Mouse (Mus musculus) limb, embryonic 15.5 days (tissue): Measurements from ENCODE around the gene Sec22b. TPM values are rescaled to one million over a fixed set of nuclear protein-coding genes. Genes with fewer than 3 reads are reported as not detected.
A peak's percentile ranks its signal among the peaks of the same experiment; 100 is the strongest.

Experiments
- ATAC-seq: fragments of 200-750 bp; cut with Nextera tagmentation; 2 replicates; pipeline ENCODE4 v1.8.0; 2017; ENCODE audit warnings: low read depth, moderate TSS enrichment; ENCODE audit not compliant: insufficient number of reproducible peaks, low FRiP score, low TSS enrichment
- H3K27ac ChIP-seq: fragments of 300-500 bp; sonication (generic); 2 replicates; pipeline ENCODE4 v1.5.1; 2015; ENCODE audit warnings: moderate library complexity, mild to moderate bottlenecking, inconsistent platforms
- H3K27me3 ChIP-seq: fragments of 300-500 bp; sonication (generic); 2 replicates; pipeline ENCODE4 v1.6.1; 2015; ENCODE audit warnings: inconsistent platforms
- H3K36me3 ChIP-seq: fragments of 300-500 bp; sonication (generic); 2 replicates; pipeline ENCODE4 v1.6.1; 2015; ENCODE audit warnings: inconsistent platforms
- H3K4me1 ChIP-seq: fragments of 300-500 bp; sonication (generic); 2 replicates; pipeline ENCODE4 v1.6.1; 2015; ENCODE audit warnings: inconsistent platforms
- H3K4me2 ChIP-seq: fragments of 300-500 bp; sonication (generic); 2 replicates; pipeline ENCODE4 v1.6.1; 2015; ENCODE audit warnings: mild to moderate bottlenecking, inconsistent platforms
- H3K4me3 ChIP-seq: fragments of 300-500 bp; sonication (generic); 2 replicates; pipeline ENCODE4 v1.5.1; 2015; ENCODE audit warnings: mild to moderate bottlenecking, inconsistent platforms
- H3K9ac ChIP-seq: fragments of 300-500 bp; sonication (generic); 2 replicates; pipeline ENCODE4 v1.6.1; 2015; ENCODE audit warnings: inconsistent platforms
- H3K9me3 ChIP-seq: fragments of 300-500 bp; sonication (generic); 2 replicates; pipeline ENCODE4 v1.6.1; 2016; ENCODE audit warnings: inconsistent platforms
- WGBS: fragments of 180-500 bp; shearing (Covaris S2); methylation state at CpG from one replicate; pipeline ENCODE4 v1.1.7; 2015; 5-methylcytosine and 5-hydroxymethylcytosine counted together
- polyA plus RNA-seq: library from polyadenylated mRNA; unstranded; fragments of >200 nt; fragmentation: Nextera tagmentation; extraction: Ambion mirVana; gene quantifications from 2 replicates; pipeline ENCODE4 v1.2.1, GENCODE M21; 2015

Sec22b gene
- 180 and 181 TPM in 2 replicates for polyA plus RNA-seq

- H3K4me1 ChIP-seq, result peaks cover 16% of the 10 kb centered on the region
- ATAC-seq, result peak; percentile 79
- H3K27me3 ChIP-seq, result no peaks in the 10 kb centered on the region
- peak within 1 kb of the TSS; percentile 98 for H3K4me3 ChIP-seq
- H3K36me3 ChIP-seq, result no peaks in the 10 kb centered on the region
- 1% methylated on average over 40 of the region's 41 CpGs for WGBS
- H3K4me2 ChIP-seq, result peak within 1 kb of the TSS; percentile 67
- H3K27ac ChIP-seq, result peak within 1 kb of the TSS; percentile 75
- H3K9me3 ChIP-seq, result no peaks in the 10 kb centered on the region
- peak within 1 kb of the TSS; percentile 98 for H3K9ac ChIP-seq
These were observed at the start of gene Sec22b for GRCm38 (mm10) chr3:97900516-97901490. Gene Sec22b (plus strand): TSS chr3:97901190.

- no peak overlapping the region for H3K4me2 ChIP-seq
- WGBS, result 84% methylated on average over 2 of the region's 2 CpGs
- no peak for ATAC-seq
These were observed 49.2 kb upstream of the Sec22b start for GRCm38 (mm10) chr3:97851803-97852202.

GRCm38 (mm10) chr3:97854575-97855384, 46.2 kb upstream of the Sec22b start:
- Histone ChIP-seq H3K4me1 (no peaks in the 10 kb centered on the region), H3K36me3 (no peaks in the 10 kb centered on the region), H3K27ac (no peak overlapping the region), H3K27me3 (no peaks in the 10 kb centered on the region), H3K4me2 (no peak overlapping the region), H3K9ac (no peak overlapping the region), H3K9me3 (no peaks in the 10 kb centered on the region), H3K4me3 (no peak overlapping the region)
- no peak for ATAC-seq
- WGBS, result 77% methylated on average over 9 of the region's 9 CpGs

More at GRCm38 (mm10) chr3:97851803-97852202, 49.2 kb upstream of the Sec22b start:
- Histone ChIP-seq H3K36me3 (no peaks in the 10 kb centered on the region), H3K4me1 (no peaks in the 10 kb centered on the region), H3K9ac (no peak overlapping the region), H3K27me3 (no peaks in the 10 kb centered on the region), H3K9me3 (no peaks in the 10 kb centered on the region), H3K27ac (no peak overlapping the region), H3K4me3 (no peak overlapping the region)

DNA sequence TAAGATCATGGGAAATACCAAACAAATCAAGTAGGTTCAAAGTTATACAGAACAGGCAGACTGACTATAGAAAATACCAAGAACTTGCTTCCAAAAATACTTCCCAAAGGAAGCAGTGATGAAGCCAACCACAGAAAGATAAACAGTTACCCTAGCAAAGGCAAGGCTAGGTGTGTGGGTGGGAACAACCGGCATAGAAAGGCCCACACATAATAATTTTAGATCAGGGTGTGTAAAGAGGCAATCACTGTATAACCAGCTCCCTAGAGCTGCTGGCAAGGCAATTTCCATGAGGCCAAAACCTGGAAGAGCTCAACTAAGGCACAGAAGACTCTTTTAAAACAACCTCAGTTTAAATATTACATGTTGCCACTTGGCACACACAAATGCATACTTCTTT, 41.6 kb upstream of the Sec22b start:
- 35% methylated on average over 1 of the region's 1 CpGs for WGBS
- Histone ChIP-seq H3K4me3 (no peak overlapping the region), H3K27ac (no peak overlapping the region), H3K9ac (no peak overlapping the region), H3K4me1 (no peaks in the 10 kb centered on the region), H3K27me3 (no peaks in the 10 kb centered on the region), H3K9me3 (no peaks in the 10 kb centered on the region), H3K4me2 (no peak overlapping the region), H3K36me3 (no peaks in the 10 kb centered on the region)
- ATAC-seq, result peak; percentile 48; the same call in 1 of the 2 replicates

- no peak for ATAC-seq
- no peaks in the 10 kb centered on the region for H3K36me3 ChIP-seq
- peaks cover 5% of the 10 kb centered on the region; the same call in 1 of the 2 replicates for H3K27me3 ChIP-seq
- no peak overlapping the region for H3K4me3 ChIP-seq
- H3K9me3 ChIP-seq, result no peaks in the 10 kb centered on the region
- 86% methylated on average over 7 of the region's 7 CpGs for WGBS
- H3K9ac ChIP-seq, result no peak overlapping the region
- no peak overlapping the region for H3K27ac ChIP-seq
- no peaks in the 10 kb centered on the region for H3K4me1 ChIP-seq
- H3K4me2 ChIP-seq, result no peak overlapping the region
These were observed 40.1 kb upstream of the Sec22b start for GRCm38 (mm10) chr3:97860820-97861451.

DNA sequence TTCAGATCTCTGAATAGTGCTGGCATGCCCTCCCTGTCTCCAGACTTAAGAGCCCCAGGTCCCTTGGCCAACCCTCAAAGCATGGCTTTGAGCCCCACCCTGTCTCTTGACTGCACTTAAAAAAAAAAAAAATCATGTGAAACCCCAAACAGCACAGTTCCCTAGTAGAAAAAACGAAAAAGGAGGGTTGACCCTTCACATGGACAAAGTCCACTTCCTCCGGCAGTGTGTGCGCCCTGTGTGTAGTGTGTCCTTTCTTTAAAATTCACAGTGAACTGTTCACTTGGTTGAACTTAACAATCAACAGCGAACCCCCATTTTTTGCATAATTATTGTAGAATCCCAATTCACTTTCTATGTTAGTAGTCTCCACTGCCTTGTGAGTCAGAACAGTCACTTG, 34.3 kb upstream of the Sec22b start:
- H3K27me3 ChIP-seq, result peaks cover 32% of the 10 kb centered on the region; the same call in 1 of the 2 replicates
- H3K4me2 ChIP-seq, result peak overlapping the region; percentile 91; the same call in 1 of the 2 replicates
- H3K4me1 ChIP-seq, result peaks cover 13% of the 10 kb centered on the region; the same call in 1 of the 2 replicates
- H3K27ac ChIP-seq, result no peak overlapping the region
- H3K4me3 ChIP-seq, result peak overlapping the region; percentile 52
- no peaks in the 10 kb centered on the region for H3K36me3 ChIP-seq
- WGBS, result 69% methylated on average over 4 of the region's 4 CpGs
- no peaks in the 10 kb centered on the region for H3K9me3 ChIP-seq
- no peak for ATAC-seq
- no peak overlapping the region for H3K9ac ChIP-seq

GRCm38 (mm10) chr3:97867221-97868023, 33.6 kb upstream of the Sec22b start:
- peak overlapping the region; percentile 79 for H3K27ac ChIP-seq
- ATAC-seq, result peak; percentile 35; the same call in 1 of the 2 replicates

DNA sequence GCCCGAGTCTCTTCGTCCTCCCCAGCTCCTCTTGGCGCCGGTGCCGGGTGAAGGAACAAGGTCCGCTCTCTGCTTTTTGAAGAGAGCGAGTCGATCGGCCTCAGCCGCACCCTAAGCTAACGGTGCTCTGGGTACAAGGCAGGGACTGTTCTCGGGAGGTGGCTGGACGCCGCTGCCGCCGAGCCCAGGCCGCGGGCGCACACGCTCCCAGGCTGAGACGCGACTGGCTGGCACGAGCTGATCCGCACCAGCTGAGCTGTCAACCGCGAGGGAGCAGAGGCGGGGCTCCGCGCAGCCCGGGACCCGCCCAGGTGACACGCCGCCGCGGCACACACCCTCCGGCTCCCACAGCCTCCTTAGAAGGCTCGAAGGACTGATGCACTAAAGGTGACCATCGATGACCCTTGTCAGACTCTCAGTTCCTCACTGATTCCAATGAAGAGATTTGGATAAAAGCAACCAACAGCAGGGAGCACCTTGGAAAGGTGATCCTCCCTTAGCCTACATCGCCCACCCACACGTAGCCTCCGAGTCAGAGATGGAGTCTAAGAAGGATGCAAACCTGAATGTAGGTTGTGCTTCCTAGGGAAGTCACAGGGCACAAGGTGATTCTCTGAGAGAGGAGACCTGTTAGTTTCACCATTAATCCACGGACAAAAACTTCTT, 32.8 kb upstream of the Sec22b start:
- Histone ChIP-seq H3K27me3 (peaks cover 32% of the 10 kb centered on the region; the same call in 1 of the 2 replicates), H3K36me3 (no peaks in the 10 kb centered on the region), H3K4me2 (peak overlapping the region; percentile 91), H3K9me3 (no peaks in the 10 kb centered on the region), H3K27ac (peak overlapping the region; percentile 79), H3K4me3 (peak overlapping the region; percentile 52), H3K9ac (peak overlapping the region; percentile 29; the same call in 1 of the 2 replicates), H3K4me1 (peaks cover 13% of the 10 kb centered on the region; the same call in 1 of the 2 replicates)
- WGBS, result 2% methylated on average over 42 of the region's 42 CpGs
- ATAC-seq, result peak; percentile 83

More at GRCm38 (mm10) chr3:97867221-97868023, 33.6 kb upstream of the Sec22b start:
- Histone ChIP-seq H3K9me3 (no peaks in the 10 kb centered on the region), H3K27me3 (peaks cover 32% of the 10 kb centered on the region; the same call in 1 of the 2 replicates), H3K4me2 (peak overlapping the region; percentile 91), H3K9ac (peak overlapping the region; percentile 29; the same call in 1 of the 2 replicates), H3K36me3 (no peaks in the 10 kb centered on the region), H3K4me3 (peak overlapping the region; percentile 52), H3K4me1 (peaks cover 13% of the 10 kb centered on the region; the same call in 1 of the 2 replicates)
- 2% methylated on average over 27 of the region's 28 CpGs for WGBS

DNA sequence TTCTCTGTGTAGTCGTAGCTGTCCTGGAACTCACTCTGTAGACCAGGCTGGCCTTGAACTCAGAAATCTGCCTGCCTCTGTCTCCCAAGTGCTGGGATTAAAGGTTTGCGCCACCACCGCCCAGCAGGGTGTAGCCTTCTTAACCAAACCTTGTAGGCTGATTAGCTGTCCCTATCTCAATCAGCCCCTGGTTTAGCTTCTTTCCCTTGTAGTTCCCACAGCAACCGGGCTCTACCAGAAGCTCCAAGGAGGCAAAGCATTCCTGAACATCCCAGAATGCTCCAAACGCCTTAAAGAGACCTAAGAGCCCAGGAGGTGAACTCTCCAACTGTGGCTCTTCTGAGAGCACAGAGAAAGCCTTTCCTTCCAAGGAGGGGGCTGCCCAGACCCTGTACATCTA, 32.3 kb upstream of the Sec22b start:
- H3K27ac ChIP-seq, result no peak overlapping the region
- 57% methylated on average over 5 of the region's 5 CpGs for WGBS
- H3K4me2 ChIP-seq, result no peak overlapping the region
- H3K36me3 ChIP-seq, result no peaks in the 10 kb centered on the region
- peaks cover 32% of the 10 kb centered on the region; the same call in 1 of the 2 replicates for H3K27me3 ChIP-seq
- no peak overlapping the region for H3K9ac ChIP-seq
- no peak for ATAC-seq
- H3K9me3 ChIP-seq, result no peaks in the 10 kb centered on the region
- H3K4me1 ChIP-seq, result peaks cover 13% of the 10 kb centered on the region; the same call in 1 of the 2 replicates
- no peak overlapping the region for H3K4me3 ChIP-seq

- no peak overlapping the region for H3K4me3 ChIP-seq
- no peak overlapping the region for H3K9ac ChIP-seq
- WGBS, result 60% methylated on average over 4 of the region's 4 CpGs
- H3K4me1 ChIP-seq, result peaks cover 13% of the 10 kb centered on the region; the same call in 1 of the 2 replicates
- H3K9me3 ChIP-seq, result no peaks in the 10 kb centered on the region
- H3K27ac ChIP-seq, result no peak overlapping the region
- no peak for ATAC-seq
- peaks cover 32% of the 10 kb centered on the region; the same call in 1 of the 2 replicates for H3K27me3 ChIP-seq
- no peaks in the 10 kb centered on the region for H3K36me3 ChIP-seq
- H3K4me2 ChIP-seq, result no peak overlapping the region
These were observed 31.3 kb upstream of the Sec22b start for GRCm38 (mm10) chr3:97869730-97870129.
